Mouse (Mus musculus) megakaryocyte, adult 5-6 weeks (primary cell): Measurements from ENCODE around the gene Taar7b. TPM values are rescaled to one million over a fixed set of nuclear protein-coding genes. Genes with fewer than 3 reads are reported as not detected.

Experiments used
- ATAC-seq: 2 replicates; pipeline ENCODE4 v1.8.0; 2016; ENCODE audit warnings: mild to moderate bottlenecking, inconsistent platforms; ENCODE audit not compliant: poor library complexity, severe bottlenecking
- total RNA-seq, 2 experiments: library from RNA; stranded (forward) in 1 of 2; stranded (reverse) in 1 of 2; fragments of 153-499, 151-499 nt in 1 of 2; fragments of 221-1000, 200-1000 nt in 1 of 2; gene quantifications; 2 replicates each; pipeline versions ENCODE4 v1.2.3 to v1.2.4; 2015 to 2017

Gene Taar7b
- total RNA-seq, 2 experiments from 2014 or later, result not detected

GRCm38 (mm10) chr10:24049210-24049609 lies 49.5 kb downstream of the Taar7b start, which contains the start of gene Taar7f:
Gene Taar7f, plus strand, starts transcription at chr10:24049510.
- no peak for ATAC-seq

Other genes starting within 250 kb of the Taar7b start
- gene Rps12, start 212.7 kb upstream of the Taar7b start, total RNA-seq (2015), result 3,100 and 3,214 TPM in 2 replicates
- 812 and 986 TPM in 2 replicates for gene Rps12, start 212.7 kb upstream of the Taar7b start, total RNA-seq (2017)
- gene Slc18b1, start 203.0 kb upstream of the Taar7b start, total RNA-seq (2015), result 0.18 and 0.34 TPM in 2 replicates
- gene Slc18b1, start 203.0 kb upstream of the Taar7b start, total RNA-seq (2017), result 0.37 TPM in 1 of 2 replicates, not detected in the other
- 2.2 and 4.3 TPM in 2 replicates for gene Vnn3, start 148.5 kb upstream of the Taar7b start, total RNA-seq (2015)
- 7.4 and 11.0 TPM in 2 replicates for gene Vnn3, start 148.5 kb upstream of the Taar7b start, total RNA-seq (2017)
- gene Vnn1, start 105.3 kb upstream of the Taar7b start, total RNA-seq (2015), result not detected in 2 replicates
- gene Vnn1, start 105.3 kb upstream of the Taar7b start, total RNA-seq (2017), result not detected in 2 replicates
- not detected in 2 replicates for gene Taar1, start 79.6 kb upstream of the Taar7b start, total RNA-seq (2015)
- not detected in 2 replicates for gene Taar1, start 79.6 kb upstream of the Taar7b start, total RNA-seq (2017)
- gene Taar2, start 61.4 kb upstream of the Taar7b start, total RNA-seq (2015), result not detected in 2 replicates
- not detected in 2 replicates for gene Taar2, start 61.4 kb upstream of the Taar7b start, total RNA-seq (2017)
- gene Taar3, start 50.4 kb upstream of the Taar7b start, total RNA-seq (2015), result not detected in 2 replicates
- not detected in 2 replicates for gene Taar3, start 50.4 kb upstream of the Taar7b start, total RNA-seq (2017)
- not detected in 2 replicates for gene Taar4, start 39.4 kb upstream of the Taar7b start, total RNA-seq (2015)
- gene Taar4, start 39.4 kb upstream of the Taar7b start, total RNA-seq (2017), result not detected in 2 replicates
- gene Taar5, start 29.2 kb upstream of the Taar7b start, total RNA-seq (2015), result not detected in 2 replicates
- not detected in 2 replicates for gene Taar5, start 29.2 kb upstream of the Taar7b start, total RNA-seq (2017)
- not detected in 2 replicates for gene Taar6, start 14.3 kb upstream of the Taar7b start, total RNA-seq (2015)
- not detected in 2 replicates for gene Taar6, start 14.3 kb upstream of the Taar7b start, total RNA-seq (2017)
- gene Taar7a, start 6.5 kb upstream of the Taar7b start, total RNA-seq (2015), result not detected in 2 replicates
- not detected in 2 replicates for gene Taar7a, start 6.5 kb upstream of the Taar7b start, total RNA-seq (2017)
- gene Taar7d, start 27.3 kb downstream of the Taar7b start, total RNA-seq (2015), result not detected in 2 replicates
- gene Taar7d, start 27.3 kb downstream of the Taar7b start, total RNA-seq (2017), result not detected in 2 replicates
- gene Taar7e, start 37.7 kb downstream of the Taar7b start, total RNA-seq (2015), result not detected in 2 replicates
- not detected in 2 replicates for gene Taar7e, start 37.7 kb downstream of the Taar7b start, total RNA-seq (2017)
- gene Taar7f, start 49.6 kb downstream of the Taar7b start, total RNA-seq (2015), result not detected in 2 replicates
- not detected in 2 replicates for gene Taar7f, start 49.6 kb downstream of the Taar7b start, total RNA-seq (2017)
- gene Taar8a, start 76.6 kb downstream of the Taar7b start, total RNA-seq (2015), result not detected in 2 replicates
- gene Taar8a, start 76.6 kb downstream of the Taar7b start, total RNA-seq (2017), result not detected in 2 replicates
- gene Taar8b, start 92.4 kb downstream of the Taar7b start, total RNA-seq (2015), result not detected in 2 replicates
- gene Taar8b, start 92.4 kb downstream of the Taar7b start, total RNA-seq (2017), result not detected in 2 replicates
- not detected in 2 replicates for gene Taar8c, start 102.0 kb downstream of the Taar7b start, total RNA-seq (2015)
- not detected in 2 replicates for gene Taar8c, start 102.0 kb downstream of the Taar7b start, total RNA-seq (2017)
- gene Taar9, start 109.6 kb downstream of the Taar7b start, total RNA-seq (2015), result not detected in 2 replicates
- not detected in 2 replicates for gene Taar9, start 109.6 kb downstream of the Taar7b start, total RNA-seq (2017)
- gene Stx7, start 149.4 kb downstream of the Taar7b start, total RNA-seq (2015), result 163 and 174 TPM in 2 replicates
- gene Stx7, start 149.4 kb downstream of the Taar7b start, total RNA-seq (2017), result 174 and 189 TPM in 2 replicates
- gene Moxd1, start 223.6 kb downstream of the Taar7b start, total RNA-seq (2015), result not detected in 2 replicates
- not detected in 2 replicates for gene Moxd1, start 223.6 kb downstream of the Taar7b start, total RNA-seq (2017)